Mouse (Mus musculus) neutrophil, adult 5-6 weeks (primary cell): ENCODE data around the gene Pdk1. TPM values are rescaled to one million over a fixed set of nuclear protein-coding genes. Genes with fewer than 3 reads are reported as not detected.
A peak's percentile ranks its signal among the peaks of the same experiment; 100 is the strongest.
"Not testable (repeated sequence)": the region's sequence is repeated elsewhere in the genome, so short reads cannot be mapped to it uniquely, and the experiment has no call there.

Experiments
- ATAC-seq: fragments of 151-379, 151-347 bp; 2 replicates; pipeline ENCODE4 v1.8.0; 2017; ENCODE audit warnings: mild to moderate bottlenecking, moderate TSS enrichment; ENCODE audit not compliant: insufficient number of reproducible peaks, poor library complexity, low FRiP score, severe bottlenecking; ENCODE audit errors: extremely low read depth
- total RNA-seq: library from RNA; stranded (forward); fragments of 200-1000 nt; gene quantifications from 2 replicates; pipeline ENCODE4 v1.2.3, GENCODE M21; 2017

Gene Pdk1
- total RNA-seq, 1 experiment from 2014 or later = 39.0 TPM

DNA sequence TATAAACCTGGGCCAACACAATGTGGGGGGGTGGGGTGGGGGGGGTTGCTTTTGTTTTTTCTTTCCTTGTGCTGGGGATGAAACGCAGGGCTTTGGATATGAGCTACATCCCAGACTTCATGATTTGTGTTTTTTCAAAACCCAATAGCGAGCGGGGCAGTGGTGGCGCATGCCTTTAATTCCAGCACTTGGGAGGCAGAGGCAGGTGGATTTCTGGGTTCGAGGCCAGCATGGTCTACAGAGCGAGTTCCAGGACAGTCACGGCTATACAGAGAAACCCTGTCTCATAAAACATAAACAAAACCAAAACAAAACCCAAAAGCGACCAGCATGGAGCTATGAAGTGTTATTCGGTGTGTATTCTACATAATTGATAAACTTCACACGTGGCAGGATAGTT, 883 bp upstream of the Pdk1 start:
- no peak for ATAC-seq

DNA sequence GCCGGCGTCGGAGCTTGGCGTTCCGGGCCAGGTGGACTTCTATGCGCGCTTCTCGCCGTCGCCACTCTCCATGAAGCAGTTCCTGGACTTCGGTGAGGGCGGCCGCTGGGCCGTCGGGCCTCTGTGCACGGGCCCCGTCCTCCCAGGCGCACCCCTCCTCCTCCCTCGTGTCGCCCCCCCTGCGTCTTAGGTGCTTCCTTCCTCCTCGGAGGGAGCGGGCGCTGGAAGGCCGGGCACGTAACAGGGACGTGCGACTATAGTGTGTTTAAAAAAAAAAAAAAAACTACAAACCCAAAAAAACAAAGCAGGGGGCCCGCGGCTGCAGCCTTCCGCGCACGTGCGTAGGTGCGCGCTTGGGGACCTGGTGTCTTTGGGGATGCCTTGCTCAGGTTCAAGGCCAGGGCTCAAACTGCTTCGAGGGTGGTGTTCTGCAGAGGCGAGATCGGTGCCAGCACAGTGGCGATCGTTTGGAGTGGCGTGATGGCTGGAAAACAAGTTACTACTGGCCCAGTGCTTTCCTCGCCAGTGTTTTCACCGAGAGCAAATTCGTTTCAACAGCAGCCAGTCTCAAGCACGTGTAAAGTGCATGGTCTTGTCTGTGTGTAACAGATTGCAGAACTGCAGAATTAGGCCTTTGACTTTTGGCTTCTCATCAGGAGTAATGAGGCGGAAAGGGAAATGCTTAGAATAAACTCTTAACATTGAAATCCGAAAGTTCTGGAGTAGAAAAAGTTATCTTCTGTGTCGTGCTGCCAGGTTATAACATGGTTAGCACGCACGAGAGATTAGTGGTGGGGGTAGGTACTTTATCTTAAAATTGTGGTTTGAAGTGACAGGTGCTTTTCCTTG, 674 bp downstream of the Pdk1 start:
- peak; percentile 9; the same call in 1 of the 2 replicates for ATAC-seq

DNA sequence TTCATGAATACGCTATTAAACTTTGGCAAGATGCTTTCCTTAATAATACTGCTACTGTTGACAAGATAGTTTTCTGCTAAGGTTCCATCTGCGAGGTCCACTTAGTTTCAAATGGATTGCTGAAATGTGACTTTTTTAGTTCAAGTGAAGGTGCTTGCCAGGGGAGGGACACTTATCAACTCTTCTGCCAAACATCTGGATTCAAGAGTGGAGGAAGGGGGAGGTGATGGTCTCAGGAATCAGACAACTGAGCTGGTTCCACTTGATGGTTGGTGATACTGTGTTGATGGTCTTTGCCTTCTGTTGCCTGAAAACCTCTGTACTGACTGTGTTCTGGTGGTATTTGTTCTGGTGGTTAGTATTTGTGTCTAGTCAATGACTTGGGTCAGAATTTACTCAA, 1.4 kb downstream of the Pdk1 start:
- no peak for ATAC-seq

DNA sequence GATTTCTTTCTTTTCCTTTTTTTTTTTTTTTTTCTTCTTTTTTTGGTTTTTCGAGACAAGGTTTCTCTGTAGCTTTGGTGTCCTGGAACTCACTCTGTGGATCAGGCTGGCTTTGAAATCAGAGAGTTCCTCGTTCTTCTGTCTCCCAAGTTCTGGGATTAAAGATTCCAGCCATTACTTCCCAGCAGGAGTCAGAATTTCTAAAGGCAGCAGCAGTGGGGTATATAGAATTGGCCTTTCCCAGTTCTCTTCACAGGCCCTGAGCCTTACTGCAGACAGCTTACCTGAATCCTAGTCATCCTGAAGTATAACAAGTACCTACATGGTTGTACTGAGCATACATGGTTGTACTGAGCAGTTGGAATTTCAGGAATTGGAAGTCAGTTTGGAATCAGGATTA, 1.8 kb downstream of the Pdk1 start:
- ATAC-seq = no peak

DNA sequence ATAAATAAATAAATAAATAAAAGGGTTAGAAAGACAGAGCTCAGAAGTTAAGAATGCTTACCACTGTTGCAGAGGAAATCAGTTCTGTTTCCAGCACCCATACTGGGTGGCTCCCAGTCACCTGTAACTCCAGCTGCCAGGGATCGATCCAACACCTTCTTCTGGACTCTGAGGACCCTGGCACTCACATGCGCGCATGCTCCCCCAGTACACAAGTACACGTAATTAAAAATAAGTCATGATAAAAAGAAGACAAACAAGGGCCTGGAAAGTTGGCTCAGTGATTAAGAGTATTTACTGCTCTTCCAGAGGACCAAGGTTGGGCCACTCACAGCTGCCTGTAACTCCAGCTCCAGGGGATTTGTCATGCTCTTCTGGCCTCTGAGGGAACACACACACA, 4.8 kb downstream of the Pdk1 start:
- ATAC-seq = no peak

DNA sequence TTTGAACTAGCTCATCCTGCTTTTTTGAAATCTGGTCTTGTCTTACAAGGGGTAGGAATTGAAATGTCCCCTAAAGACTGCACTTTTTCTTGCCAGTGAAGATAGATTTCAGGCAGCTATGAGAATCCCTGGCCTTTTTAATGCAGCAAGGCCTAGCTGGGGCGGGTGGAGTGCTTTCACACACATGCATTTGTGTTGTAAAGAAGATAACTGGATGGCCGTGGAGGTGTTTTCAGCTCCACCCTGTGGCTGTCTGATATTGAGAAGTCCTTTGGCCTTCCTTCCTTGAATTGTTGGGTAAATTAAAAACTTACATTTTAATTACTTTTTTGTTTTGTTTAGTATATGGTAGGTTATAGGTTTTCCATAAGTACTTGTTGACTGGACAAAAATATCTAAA, 5.4 kb downstream of the Pdk1 start:
- ATAC-seq = no peak

DNA sequence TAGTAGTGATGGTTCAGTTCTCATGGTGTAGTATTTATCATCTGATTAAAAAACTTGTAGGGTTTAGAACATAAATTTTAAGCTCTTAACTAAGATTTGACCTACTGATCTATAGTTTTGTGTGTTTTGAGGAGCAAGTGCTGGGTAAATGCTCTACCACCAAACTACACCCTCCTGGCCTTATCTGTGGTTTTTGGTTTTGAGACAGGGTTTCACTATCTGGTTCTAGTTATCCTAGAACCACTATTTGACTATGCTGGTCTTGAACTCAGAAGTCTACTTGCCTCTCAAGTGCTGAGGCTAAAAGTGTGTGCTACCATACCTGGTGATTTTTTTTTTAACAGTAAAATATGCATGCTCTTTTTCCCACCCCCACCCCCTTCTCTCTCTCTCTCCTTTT, 5.9 kb downstream of the Pdk1 start:
- ATAC-seq = no peak

DNA sequence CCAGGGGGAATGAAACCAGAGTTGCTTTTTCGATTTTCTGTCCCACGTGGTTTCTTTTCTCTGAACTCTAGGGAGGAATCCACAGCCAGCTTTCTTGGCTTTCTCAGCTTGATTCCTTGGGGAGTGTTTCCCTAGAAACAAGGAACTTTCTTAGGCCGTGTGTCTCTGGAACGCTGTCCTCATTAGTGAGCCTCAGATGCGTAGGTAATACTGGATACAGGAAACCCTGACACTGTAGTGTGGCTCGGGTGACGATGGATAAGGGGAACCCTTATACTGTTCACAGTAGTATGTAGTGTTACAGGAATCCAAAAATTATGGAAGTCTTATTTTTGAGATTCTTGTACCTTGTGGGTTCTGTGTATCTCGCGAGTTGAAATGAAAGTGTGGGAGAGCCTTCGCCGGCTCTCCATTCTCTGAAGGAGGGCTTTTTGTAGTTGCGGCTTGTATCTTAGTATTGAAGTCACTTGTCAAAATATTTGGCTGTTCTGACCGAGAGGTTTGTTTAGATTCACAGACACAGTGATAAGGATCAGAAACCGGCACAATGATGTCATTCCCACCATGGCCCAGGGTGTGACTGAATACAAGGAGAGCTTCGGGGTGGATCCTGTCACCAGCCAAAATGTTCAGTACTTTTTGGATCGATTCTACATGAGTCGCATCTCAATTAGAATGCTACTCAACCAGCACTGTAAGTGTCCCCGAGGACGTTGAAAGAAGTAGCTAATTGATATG, 10.1 kb downstream of the Pdk1 start:
- no peak for ATAC-seq

DNA sequence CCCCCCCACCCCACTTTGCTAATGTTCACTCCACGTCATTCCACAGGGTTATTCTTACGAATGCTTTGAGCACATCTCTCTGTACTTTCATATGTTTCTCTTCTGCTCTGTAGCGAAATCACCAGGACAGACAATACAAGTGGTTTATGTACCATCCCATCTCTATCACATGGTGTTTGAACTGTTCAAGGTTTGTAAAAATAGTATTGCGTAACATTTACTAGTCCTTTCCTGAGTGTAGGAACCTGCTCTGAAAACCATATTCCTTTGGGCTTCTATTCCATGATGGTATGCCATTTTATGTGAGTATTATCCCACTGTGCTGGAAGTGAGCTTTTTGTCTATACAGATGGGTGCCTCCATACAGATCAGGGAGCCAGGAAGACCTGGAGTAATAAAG, 14.2 kb downstream of the Pdk1 start:
- ATAC-seq = no peak

DNA sequence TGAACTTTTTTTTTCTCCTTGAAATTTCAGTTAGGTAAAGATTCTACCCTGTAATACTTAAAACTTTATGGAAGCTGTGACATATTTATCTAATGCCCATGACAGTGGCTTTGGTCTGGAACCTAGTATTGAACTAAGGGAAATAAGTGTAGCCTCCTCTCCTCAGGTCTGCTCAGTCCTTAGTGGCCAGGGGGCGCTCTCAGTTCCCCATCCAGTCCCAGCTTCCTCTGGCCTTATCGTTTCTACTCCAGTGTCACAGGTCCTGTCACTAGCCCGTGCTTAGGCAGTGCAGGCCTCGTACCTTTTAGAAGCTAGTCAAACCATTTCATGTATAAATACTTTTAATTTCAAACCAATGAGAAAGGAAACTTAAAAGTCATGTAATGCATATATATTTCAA, 15.4 kb downstream of the Pdk1 start:
- no peak for ATAC-seq

DNA sequence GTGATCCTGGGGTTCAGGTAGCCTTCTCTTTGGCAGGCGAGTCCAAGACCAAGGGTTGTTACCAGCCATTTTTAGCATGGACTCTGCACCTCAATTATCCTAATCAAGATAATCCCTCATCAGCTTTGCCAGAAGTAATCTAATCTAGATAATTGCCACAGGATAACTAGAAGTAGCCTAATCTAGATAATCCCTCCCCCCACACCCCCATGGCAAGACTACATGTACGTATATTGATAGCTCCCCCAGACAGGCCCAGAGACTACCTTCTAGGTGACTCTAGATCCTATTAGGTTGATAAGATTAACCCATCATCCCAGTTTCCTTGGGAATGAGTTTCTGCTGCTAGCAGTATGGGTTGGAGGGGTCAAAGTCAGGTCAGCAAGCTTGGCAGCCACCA, 18.5 kb downstream of the Pdk1 start:
- ATAC-seq = no peak

DNA sequence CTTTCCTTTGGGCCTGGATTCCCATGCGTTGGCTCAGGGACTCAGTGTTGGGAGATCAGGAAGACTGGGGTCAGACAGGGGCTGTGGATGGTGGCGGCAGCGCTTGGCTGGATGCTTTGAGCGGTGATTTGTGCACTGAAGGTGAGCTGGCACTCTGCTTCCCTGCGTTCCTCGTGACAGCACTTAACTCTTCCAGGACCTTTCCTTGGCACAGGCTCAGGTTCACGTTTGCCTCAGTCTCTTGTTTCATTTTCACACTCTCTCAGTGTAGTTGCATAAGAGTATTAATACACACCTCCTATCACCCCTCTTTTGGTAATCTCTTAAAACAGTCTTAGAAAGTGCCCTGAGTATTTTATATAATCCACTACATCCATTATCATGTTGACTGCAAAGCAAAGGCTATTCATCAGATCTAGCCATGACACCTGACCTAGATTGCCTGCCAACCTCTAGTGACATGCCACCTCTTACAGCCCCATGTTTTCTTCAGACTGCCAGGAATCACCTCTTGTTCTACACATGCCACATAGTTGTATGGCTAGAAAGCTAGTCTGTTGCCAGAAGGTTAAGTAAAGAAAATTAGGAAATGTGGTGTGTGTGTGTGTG, 19.8 kb downstream of the Pdk1 start:
- no peak for ATAC-seq

DNA sequence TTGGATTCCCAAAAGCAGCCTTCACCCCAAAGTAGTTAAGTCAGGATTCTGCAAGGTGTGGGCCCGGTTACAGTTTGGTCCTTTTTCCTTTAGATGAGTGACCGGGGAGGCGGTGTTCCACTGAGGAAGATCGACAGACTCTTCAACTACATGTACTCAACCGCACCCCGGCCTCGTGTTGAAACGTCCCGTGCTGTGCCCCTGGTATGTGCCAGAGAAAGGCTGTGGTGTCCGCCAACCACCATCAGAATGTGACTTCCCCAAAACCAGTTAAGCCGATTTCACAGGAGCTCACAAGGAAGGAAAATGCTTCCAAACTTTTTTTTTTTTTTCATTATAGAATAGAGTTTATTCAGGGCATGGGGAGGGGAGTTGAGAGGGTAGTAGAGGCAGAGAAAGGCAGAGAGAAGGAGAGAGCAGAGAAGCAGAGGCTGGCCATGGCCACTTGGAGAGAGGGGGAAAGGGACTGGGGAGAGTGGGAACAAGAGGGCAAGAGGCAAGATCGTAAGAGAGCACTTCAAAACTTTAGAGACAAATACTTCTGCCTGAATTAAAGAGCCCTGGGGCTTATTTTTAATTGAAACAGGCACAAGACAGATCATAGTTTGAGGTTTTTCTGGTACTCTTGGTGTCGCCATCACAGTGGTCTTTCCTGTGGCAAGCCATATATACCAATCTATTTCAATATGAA, 22.7 kb downstream of the Pdk1 start:
- no peak for ATAC-seq

DNA sequence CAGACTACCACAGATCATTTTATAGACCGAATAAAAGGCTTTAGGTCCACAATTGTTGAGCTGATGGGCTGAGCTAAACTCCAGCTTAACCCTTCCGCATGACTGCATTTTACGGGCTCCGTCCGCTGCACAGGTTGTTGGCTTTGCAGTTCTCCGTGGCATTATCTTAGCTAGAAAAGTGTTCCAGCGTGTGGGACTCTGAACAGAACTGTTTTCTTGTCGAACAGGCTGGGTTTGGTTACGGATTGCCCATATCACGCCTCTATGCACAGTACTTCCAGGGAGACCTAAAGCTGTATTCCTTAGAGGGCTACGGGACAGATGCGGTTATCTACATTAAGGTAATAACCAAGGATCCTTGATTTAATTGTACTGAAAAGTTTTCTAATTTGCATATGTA, 24.4 kb downstream of the Pdk1 start:
- no peak for ATAC-seq

DNA sequence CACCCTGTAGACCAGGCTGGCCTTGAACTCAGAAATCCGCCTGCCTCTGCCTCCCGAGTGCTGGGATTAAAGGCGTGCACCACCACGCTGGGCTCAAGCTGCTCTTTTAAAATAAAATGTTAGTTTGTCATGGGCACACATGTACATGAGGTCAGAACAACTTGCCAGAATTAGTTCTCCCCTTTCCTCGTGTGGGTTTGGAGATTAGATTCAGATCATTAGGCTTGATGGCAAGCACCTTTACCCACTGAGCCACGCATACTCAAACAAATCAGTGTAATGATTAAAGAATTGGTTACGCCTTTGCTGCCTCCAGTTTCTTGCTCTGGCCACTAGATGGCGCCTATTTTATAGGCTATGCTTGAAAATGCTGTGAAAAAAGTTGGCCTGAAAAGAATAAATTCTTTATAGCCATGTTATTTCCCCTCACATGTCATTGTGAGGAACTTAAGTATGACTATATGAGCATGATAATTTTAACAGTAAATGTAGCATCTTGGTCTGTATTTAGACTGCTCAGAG, 25.4 kb downstream of the Pdk1 start:
- no peak for ATAC-seq

DNA sequence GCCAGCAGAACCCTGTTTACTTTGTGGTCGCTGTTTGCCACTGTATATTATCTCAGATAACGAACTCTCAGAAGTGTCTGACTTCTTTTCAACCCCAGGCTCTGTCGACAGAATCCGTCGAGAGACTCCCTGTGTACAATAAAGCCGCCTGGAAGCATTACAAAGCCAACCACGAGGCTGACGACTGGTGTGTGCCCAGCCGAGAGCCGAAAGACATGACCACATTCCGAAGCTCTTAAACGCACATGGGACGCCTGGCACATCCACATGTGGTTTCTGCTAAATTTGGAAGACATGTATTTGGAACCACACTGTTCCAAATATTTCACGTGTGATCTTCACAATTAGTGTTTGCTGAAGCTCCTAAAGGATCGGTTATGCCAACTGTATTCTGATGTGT, 26.9 kb downstream of the Pdk1 start:
- ATAC-seq = no peak

DNA sequence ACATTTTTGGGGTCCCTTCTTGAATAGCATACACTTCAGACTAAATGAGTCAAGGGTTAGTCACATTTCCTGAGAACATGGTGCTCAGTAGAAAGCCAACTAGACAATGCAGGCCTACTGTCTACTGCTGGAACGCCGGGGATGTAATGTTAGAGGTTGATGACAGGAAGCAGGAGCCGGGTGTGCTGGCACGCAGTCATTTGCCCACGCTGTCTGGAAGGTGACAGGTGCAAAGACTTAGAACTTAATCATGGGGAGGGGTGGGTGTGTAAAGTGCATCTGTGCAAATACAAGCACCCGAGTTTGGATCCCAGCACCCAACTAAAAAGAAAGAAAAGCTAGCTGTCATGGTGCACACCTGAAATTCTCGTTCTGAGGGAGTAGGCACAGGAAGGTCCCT, 32.1 kb downstream of the Pdk1 start:
- ATAC-seq = no peak

DNA sequence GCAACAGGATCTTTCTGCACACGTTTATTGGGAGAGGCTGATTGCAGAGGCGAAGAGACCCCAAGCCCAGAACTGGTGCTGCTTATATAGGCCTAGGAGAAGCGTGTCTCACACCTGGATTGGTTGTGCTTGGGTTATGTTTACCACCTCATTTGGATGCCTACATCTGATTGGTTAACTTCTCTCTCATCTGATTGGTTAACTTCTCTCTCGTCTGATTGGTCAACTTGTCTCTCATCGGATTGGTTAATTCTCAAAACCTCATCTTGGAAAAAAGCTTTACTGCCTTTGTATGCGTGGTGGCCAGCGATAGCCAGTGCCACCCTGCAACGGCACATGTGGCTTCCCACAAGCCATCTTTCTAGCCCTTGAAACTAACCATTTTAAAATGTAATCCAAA, 33.3 kb downstream of the Pdk1 start:
- ATAC-seq = not testable (repeated sequence)

DNA sequence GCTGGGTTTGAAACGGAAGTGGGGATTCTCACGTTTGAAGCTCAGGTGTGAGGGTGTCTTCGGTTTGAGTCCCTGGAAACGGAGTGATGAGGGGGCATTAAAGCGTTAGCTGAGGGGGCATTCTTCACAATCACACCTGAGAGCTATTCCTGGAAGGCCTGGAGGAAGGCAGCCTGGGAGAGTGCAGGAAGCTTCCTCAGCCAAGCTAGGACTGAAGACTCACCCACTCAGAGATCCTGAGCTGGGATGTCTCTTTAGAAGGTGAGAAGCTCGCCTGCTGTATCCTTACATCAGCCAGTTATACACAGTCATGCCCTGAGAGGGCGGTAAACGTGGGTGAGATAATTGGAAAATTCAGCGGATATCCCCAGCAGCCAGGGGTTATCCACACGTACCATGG, 40.9 kb downstream of the Pdk1 start:
- no peak for ATAC-seq
